Mouse (Mus musculus) layer of hippocampus, postnatal 10 days (tissue): ENCODE measurements at regions not wholly inside any gene's neighbourhood (a gene's known extent, or its start where the extent isn't known, plus 50 kb on each side); places are given as distances from the start of the nearest gene placed in this dataset.

Source experiments
- DNase-seq, 2 experiments: peaks; one replicate each; pipeline ENCODE4 v3.0.0; 2021; ENCODE audit warnings: low spot score in 2 of 2

- DNase-seq: no peak
Observed at GRCm38 (mm10) chr13:100940791-100941190, 107.6 kb upstream of the Slc30a5 start.

DNA sequence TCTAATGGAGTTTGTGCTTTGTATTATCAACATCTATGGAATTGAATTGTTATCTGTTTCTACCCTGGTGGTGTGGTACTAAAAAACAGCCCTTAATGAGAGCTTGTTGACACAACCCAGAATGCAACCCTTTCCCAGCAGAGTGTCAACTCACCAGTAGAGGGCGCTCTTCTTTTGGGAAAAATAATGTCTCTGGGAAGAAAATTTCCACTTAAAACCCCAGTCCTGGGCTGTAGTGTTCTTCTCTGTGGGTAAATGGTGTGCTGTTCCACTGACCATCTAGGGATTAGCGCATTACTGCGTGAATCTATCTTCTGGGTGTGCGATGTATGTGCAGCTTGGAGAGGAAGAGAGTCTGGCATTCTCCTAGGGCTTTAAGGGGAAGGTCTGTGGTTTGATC lies 106.5 kb upstream of the Slc30a5 start:
- DNase-seq: peak; percentile 60 to 66

DNA sequence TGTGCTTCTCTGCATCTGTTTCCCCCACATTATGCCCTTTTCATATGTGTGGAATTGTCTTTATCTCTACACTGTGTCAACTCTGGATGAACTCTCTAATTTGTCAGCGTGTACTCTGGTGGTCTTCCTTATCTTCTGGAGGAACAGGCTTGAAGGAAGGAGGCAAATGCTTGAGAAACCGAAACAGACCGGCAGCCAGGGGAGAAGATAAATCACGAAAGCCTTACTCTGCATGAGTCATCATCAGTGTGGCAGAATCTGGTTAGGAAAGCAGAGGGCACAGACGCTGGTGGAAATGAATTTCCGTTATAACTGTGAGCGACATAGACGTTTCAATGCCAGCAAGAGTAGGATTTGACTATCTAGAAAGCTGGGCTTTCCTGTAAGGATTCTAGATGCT lies 100.0 kb upstream of the Slc30a5 start:
- DNase-seq: no peak

DNA sequence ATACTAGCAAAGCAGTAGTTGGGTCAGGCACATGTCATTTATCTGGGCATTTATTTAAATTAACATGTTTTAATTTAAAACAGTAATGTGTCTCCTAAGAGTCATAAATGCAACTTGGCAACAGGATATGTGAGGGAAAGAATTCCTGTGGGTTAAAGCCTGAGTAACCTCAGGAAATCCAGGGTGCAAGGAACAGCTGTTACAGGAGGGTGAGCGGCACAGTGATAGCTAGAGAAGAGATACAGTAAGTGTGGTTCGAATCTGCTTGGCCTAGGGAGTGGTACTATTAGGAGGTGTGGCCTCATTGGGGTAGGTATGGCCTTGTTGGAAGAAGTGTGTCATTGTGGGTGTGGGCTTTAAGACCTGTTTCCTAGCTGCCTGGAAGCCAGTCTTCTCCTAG lies 66.3 kb upstream of the Slc30a5 start:
- DNase-seq: no peak

DNA sequence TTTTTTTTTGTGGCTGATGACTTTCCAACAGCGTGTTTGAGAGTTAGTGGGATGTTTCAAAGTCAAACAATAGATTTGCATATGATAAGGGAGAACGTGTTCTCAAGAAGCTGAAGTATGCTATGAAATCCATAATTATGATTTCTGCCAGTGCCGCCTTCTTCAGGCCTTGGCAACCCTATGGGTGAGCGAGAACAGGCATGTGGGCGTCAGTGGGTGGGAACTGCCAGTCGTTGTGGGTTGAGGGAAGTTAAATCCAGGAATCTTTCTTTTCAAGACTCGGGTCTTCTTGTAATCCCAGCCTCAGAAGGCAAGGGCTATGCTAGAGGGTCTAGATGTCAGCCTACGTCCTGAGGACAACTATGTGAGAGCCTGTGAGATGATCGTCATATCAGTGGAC lies 60.6 kb upstream of the Slc30a5 start:
- no peak for DNase-seq

DNA sequence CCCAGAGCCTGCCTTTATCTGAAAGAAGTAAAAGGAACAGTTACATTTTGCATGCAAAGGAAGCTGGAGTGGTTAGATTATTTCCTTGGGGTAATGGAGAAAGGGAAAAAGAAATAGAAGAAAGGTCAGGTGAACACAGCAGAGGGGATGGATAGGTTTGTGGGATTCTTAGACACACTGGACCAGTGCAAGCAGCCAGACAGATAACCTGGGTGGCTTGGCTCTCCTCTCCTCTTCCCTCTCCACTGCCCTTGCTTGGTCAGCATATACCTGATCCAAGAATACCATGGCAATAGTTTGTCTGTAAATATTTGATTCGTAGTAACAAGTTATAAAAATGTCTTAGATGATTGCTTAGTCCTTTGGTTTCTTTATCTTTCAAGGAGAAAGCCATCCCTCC lies 59.9 kb upstream of the Slc30a5 start:
- DNase-seq: no peak

DNA sequence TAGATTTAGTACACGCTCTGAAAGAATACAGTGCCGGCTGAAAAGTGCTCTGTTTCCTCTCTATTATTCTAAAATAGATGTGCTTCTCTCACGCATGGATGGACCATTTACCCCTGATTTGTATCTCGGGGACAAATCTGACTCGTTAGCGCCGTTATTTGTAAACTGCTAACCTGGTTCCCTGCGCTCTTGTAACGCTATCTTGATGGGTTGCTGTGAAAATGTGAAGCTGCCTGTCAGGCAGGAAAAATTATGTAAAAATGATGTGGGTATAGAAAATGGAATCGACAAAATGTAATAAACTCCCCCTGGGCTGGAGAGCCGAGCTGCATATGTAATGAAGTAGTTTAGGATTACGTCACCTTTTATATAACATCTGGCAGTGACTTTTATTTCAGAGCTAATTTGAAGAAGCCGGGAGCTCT lies 59.4 kb upstream of the Slc30a5 start:
- no peak for DNase-seq

- peak; percentile 88 to 91 for DNase-seq
Observed at GRCm38 (mm10) chr13:100892204-100892603, 59.0 kb upstream of the Slc30a5 start.

DNA sequence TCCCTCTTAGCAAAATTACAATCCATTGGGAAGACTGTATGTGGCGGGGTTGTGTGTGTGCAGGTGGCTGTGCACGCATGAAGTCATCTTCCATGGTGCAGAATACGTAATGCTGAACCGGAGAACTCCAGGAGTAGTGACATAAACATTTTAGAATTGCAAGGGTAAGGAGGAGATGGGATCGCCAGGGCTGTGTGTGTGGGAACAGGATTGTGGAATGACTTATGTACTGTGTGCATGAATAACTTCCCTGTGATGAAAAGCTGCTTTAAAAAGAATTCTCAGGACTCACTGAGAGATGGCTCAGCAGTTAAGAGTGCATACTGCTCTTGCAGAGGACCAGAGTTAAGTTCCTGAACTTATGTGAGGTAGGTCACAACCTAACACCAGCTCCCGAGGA lies 57.2 kb upstream of the Slc30a5 start:
- DNase-seq: no peak

DNA sequence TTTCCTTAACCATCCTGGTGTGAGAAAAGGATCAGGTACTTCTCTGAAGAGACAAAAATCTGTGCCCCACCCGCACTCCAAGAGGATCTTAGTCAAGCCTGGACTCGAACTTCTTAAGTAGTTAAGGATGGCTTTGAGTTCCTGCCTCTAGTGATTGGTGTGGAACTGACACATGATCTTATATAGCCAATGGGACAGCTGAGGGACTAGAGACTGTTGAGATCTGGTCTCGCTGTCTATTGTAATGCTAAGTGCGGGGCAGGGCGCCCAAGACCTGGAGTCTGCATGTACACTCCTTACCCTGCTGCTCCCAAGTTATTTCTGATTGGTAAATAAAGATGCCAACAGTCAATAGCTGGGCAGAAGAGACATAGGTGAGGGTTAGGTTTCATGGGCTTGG lies 55.3 kb upstream of the Slc30a5 start:
- no peak for DNase-seq

DNA sequence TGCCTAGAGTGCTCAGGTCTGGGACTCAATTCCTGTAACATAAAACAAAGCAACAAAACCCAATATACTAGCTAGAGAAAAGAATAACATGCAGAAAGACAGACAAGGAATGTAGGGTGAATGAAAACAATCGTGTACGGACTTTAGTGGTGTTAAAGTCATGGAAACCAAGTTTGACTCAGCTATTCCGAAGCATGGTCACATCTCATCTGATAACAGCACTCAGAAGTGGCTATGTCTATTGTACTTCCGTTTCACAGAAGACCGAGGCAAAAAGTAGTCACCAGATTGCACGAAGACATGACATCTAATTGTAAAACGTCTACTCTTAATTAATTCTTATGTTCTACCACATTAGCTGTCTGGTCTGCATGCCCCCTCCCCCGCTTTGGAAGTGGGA lies 50.5 kb upstream of the Slc30a5 start:
- DNase-seq: no peak
